Mouse (Mus musculus) ES-Bruce4 (cell line): Measurements from ENCODE around the gene Eya2. TPM values are rescaled to one million over a fixed set of nuclear protein-coding genes. Genes with fewer than 3 reads are reported as not detected.
A peak's percentile ranks its signal among the peaks of the same experiment; 100 is the strongest.

Experiments
- H3K27ac ChIP-seq: 2 replicates; pipeline ENCODE4 v1.5.1; 2012; ENCODE audit warnings: low read length, inconsistent platforms; ENCODE audit not compliant: insufficient read depth
- H3K27me3 ChIP-seq: 2 replicates; pipeline ENCODE4 v1.6.1; 2012; ENCODE audit warnings: mild to moderate bottlenecking, low read length, inconsistent platforms; ENCODE audit not compliant: control insufficient read depth, poor library complexity, insufficient read depth, severe bottlenecking
- H3K36me3 ChIP-seq: 2 replicates; pipeline ENCODE4 v1.6.1; 2012; ENCODE audit warnings: inconsistent platforms, mild to moderate bottlenecking, low read length, moderate library complexity; ENCODE audit not compliant: control insufficient read depth, poor library complexity, insufficient read depth, severe bottlenecking
- H3K4me1 ChIP-seq: one replicate; pipeline ENCODE4 v1.8.1; 2011; ENCODE audit warnings: low read length; ENCODE audit not compliant: control insufficient read depth, insufficient read depth
- H3K4me3 ChIP-seq: 2 replicates; pipeline ENCODE4 v1.5.1; 2011; ENCODE audit warnings: low read depth, mild to moderate bottlenecking, low read length
- H3K9ac ChIP-seq: 2 replicates; pipeline ENCODE4 v1.6.1; 2012; ENCODE audit warnings: low read depth, mild to moderate bottlenecking, inconsistent platforms; ENCODE audit not compliant: poor library complexity, severe bottlenecking
- H3K9me3 ChIP-seq: replicated peaks from 2 replicates; pipeline ENCODE4 v1.6.1; 2012; ENCODE audit warnings: mild to moderate bottlenecking, low read length, inconsistent platforms; ENCODE audit not compliant: control insufficient read depth, poor library complexity, insufficient read depth, severe bottlenecking
- CTCF ChIP-seq: IDR thresholded peaks from one replicate; pipeline ENCODE4 v1.8.1; 2011; ENCODE audit warnings: low read depth, low read length
- EP300 ChIP-seq: IDR thresholded peaks from 2 replicates; pipeline ENCODE4 v1.6.1; 2011; ENCODE audit warnings: low read depth, low read length; ENCODE audit not compliant: insufficient read depth
- POLR2A ChIP-seq: IDR thresholded peaks from one replicate; pipeline ENCODE4 v1.8.1; 2011; ENCODE audit warnings: low read length; ENCODE audit not compliant: insufficient read depth
- polyA plus RNA-seq: library from polyadenylated mRNA; stranded (reverse); fragments of >200 nt; gene quantifications from 2 replicates; pipeline ENCODE4 v1.2.4, GENCODE M21; 2011; ENCODE audit warnings: low read depth; ENCODE audit not compliant: missing spikeins, insufficient read depth, insufficient read length

The Eya2 gene
- polyA plus RNA-seq, 1 experiment = 3.2 TPM

- Histone ChIP-seq H3K4me1 (no peaks in the 10 kb centered on the region), H3K9ac (no peak overlapping the region), H3K4me3 (no peak overlapping the region), H3K9me3 (no peaks in the 10 kb centered on the region), H3K27ac (no peak overlapping the region), H3K27me3 (no peaks in the 10 kb centered on the region), H3K36me3 (no peaks in the 10 kb centered on the region)
- no peak for TF ChIP-seq CTCF
- TF ChIP-seq EP300 = no peak
- TF ChIP-seq POLR2A = no peak
Measured at GRCm38 (mm10) chr2:165554066-165554465, 40.8 kb upstream of the Eya2 start.

GRCm38 (mm10) chr2:165557278-165557677, 37.6 kb upstream of the Eya2 start:
- TF ChIP-seq CTCF (no peak), POLR2A (no peak), EP300 (no peak)
- no peak overlapping the region for H3K27ac ChIP-seq
- H3K36me3 ChIP-seq = no peaks in the 10 kb centered on the region
- H3K4me1 ChIP-seq = no peaks in the 10 kb centered on the region
- H3K9me3 ChIP-seq = no peaks in the 10 kb centered on the region
- H3K27me3 ChIP-seq = no peaks in the 10 kb centered on the region
- H3K4me3 ChIP-seq = no peak overlapping the region
- H3K9ac ChIP-seq = no peak overlapping the region

GRCm38 (mm10) chr2:165558916-165559315, 35.9 kb upstream of the Eya2 start:
- Histone ChIP-seq H3K27ac (no peak overlapping the region), H3K9ac (no peak overlapping the region), H3K9me3 (no peaks in the 10 kb centered on the region), H3K4me3 (no peak overlapping the region), H3K4me1 (no peaks in the 10 kb centered on the region), H3K27me3 (no peaks in the 10 kb centered on the region; the same call in 1 of the 2 replicates), H3K36me3 (no peaks in the 10 kb centered on the region)
- TF ChIP-seq EP300 (no peak), CTCF (no peak)

- Histone ChIP-seq H3K27ac (no peak overlapping the region), H3K4me3 (no peak overlapping the region), H3K27me3 (no peaks in the 10 kb centered on the region; the same call in 1 of the 2 replicates)
Measured at GRCm38 (mm10) chr2:165559506-165560235, 35.2 kb upstream of the Eya2 start.

GRCm38 (mm10) chr2:165561861-165562260, 33.0 kb upstream of the Eya2 start:
- no peak overlapping the region for H3K27ac ChIP-seq
- no peaks in the 10 kb centered on the region for H3K36me3 ChIP-seq
- no peaks in the 10 kb centered on the region for H3K4me1 ChIP-seq
- no peaks in the 10 kb centered on the region; the same call in 1 of the 2 replicates for H3K27me3 ChIP-seq
- TF ChIP-seq CTCF (no peak), EP300 (no peak), POLR2A (no peak)
- no peak overlapping the region for H3K4me3 ChIP-seq
- H3K9me3 ChIP-seq = no peaks in the 10 kb centered on the region
- no peak overlapping the region for H3K9ac ChIP-seq

More at GRCm38 (mm10) chr2:165559506-165560235, 35.2 kb upstream of the Eya2 start:
- no peaks in the 10 kb centered on the region for H3K36me3 ChIP-seq
- no peak overlapping the region for H3K9ac ChIP-seq
- H3K4me1 ChIP-seq = no peaks in the 10 kb centered on the region
- TF ChIP-seq POLR2A (no peak), CTCF (no peak), EP300 (no peak)
- H3K9me3 ChIP-seq = no peaks in the 10 kb centered on the region

GRCm38 (mm10) chr2:165563298-165564058, 31.4 kb upstream of the Eya2 start:
- H3K9ac ChIP-seq = peak overlapping the region; percentile 32; the same call in 1 of the 2 replicates
- peak overlapping the region; percentile 45 for H3K4me3 ChIP-seq
- H3K27me3 ChIP-seq = no peaks in the 10 kb centered on the region; the same call in 1 of the 2 replicates
- no peak for TF ChIP-seq EP300
- no peak for TF ChIP-seq POLR2A
- no peak for TF ChIP-seq CTCF
- no peak overlapping the region for H3K27ac ChIP-seq
- H3K4me1 ChIP-seq = no peaks in the 10 kb centered on the region
- H3K9me3 ChIP-seq = no peaks in the 10 kb centered on the region
- no peaks in the 10 kb centered on the region for H3K36me3 ChIP-seq
